Mouse (Mus musculus) lung, postnatal 0 days (tissue): ENCODE results near the gene Pecr. TPM values are rescaled to one million over a fixed set of nuclear protein-coding genes. Genes with fewer than 3 reads are reported as not detected.
A peak's percentile ranks its signal among the peaks of the same experiment; 100 is the strongest.

ENCODE experiments used
- ATAC-seq: fragments of 200-750 bp; cut with Nextera tagmentation; 2 replicates; pipeline ENCODE4 v1.8.0; 2017; ENCODE audit warnings: moderate library complexity
- DNase-seq: peaks from one replicate; pipeline ENCODE4 v3.0.0-alpha.2; 2016; ENCODE audit warnings: low spot score
- H3K27ac ChIP-seq: fragments of 300-500 bp; sonication (generic); 2 replicates; pipeline ENCODE4 v1.5.1; 2014; ENCODE audit warnings: antibody characterized with exemption, mild to moderate bottlenecking, low read length, mixed read lengths
- H3K27me3 ChIP-seq: fragments of 300-500 bp; sonication (generic); replicated peaks from 2 replicates; pipeline ENCODE4 v1.6.1; 2014; ENCODE audit warnings: low read length, mixed read lengths; ENCODE audit not compliant: insufficient read depth
- H3K36me3 ChIP-seq: fragments of 300-500 bp; sonication (generic); 2 replicates; pipeline ENCODE4 v1.6.1; 2014; ENCODE audit warnings: low read length, mixed read lengths; ENCODE audit not compliant: insufficient read depth
- H3K4me1 ChIP-seq: fragments of 300-500 bp; sonication (generic); 2 replicates; pipeline ENCODE4 v1.6.1; 2014; ENCODE audit warnings: antibody characterized with exemption, low read depth, low read length, mixed read lengths; ENCODE audit not compliant: insufficient read depth
- H3K4me2 ChIP-seq: fragments of 300-500 bp; sonication (generic); replicated peaks from 2 replicates; pipeline ENCODE4 v1.6.1; 2014; ENCODE audit warnings: low read depth, mild to moderate bottlenecking, low read length, moderate library complexity, mixed read lengths
- H3K4me3 ChIP-seq: fragments of 300-500 bp; sonication (generic); 2 replicates; pipeline ENCODE4 v1.5.1; 2014; ENCODE audit warnings: low read depth, low read length
- H3K9ac ChIP-seq: fragments of 300-500 bp; sonication (generic); replicated peaks from 2 replicates; pipeline ENCODE4 v1.6.1; 2014; ENCODE audit warnings: low read depth, mild to moderate bottlenecking
- H3K9me3 ChIP-seq: fragments of 300-500 bp; sonication (generic); 2 replicates; pipeline ENCODE4 v1.6.1; 2016; ENCODE audit warnings: low read length, mixed read lengths
- CTCF ChIP-seq: IDR thresholded peaks from 2 replicates; pipeline ENCODE4 v1.5.1; 2016; ENCODE audit warnings: antibody characterized with exemption, mild to moderate bottlenecking
- EP300 ChIP-seq: IDR thresholded peaks from 2 replicates; pipeline ENCODE4 v1.6.1; 2016; ENCODE audit warnings: antibody characterized with exemption, mild to moderate bottlenecking, control low read depth
- WGBS: fragments of 180-500 bp; shearing (Covaris S2); extraction: QIAGEN DNeasy Blood & Tissue Kit; methylation state at CpG from one replicate; pipeline ENCODE4 v1.1.7; 2014; 5-methylcytosine and 5-hydroxymethylcytosine counted together
- polyA plus RNA-seq: library from polyadenylated mRNA; unstranded; fragments of >200 nt; fragmentation: Nextera tagmentation; extraction: Ambion mirVana; gene quantifications from 2 replicates; pipeline ENCODE4 v1.2.1, GENCODE M21; 2015

Pecr gene
- polyA plus RNA-seq, 1 experiment from 2014 or later = 12.0 TPM

DNA sequence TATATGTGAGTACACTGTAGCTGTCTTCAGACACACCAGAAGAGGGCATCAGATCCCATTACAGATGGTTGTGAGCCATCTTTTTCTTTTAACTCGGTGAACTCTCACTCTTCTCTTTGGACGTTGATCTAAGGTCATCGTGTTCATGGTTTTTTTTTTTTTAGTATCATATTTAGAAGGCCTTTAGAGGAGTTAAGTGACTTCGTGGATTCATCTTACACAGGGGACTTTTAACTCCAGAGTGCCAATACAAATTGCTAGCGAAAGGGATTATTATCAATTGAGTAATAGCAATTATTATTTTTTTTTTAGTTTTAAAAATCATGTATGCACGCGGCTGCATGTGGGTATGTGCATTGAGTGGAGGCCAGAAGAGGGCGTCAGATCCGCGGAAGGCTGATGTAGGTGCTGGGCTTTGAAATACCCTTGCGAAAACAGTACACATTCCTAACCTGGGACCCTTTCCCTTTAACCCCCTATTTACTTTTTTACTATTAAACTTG lies 22.6 kb upstream of the Pecr start:
- ATAC-seq (peak; percentile 65), DNase-seq (no peak)
- Histone ChIP-seq H3K4me3 (peak overlapping the region; percentile 52), H3K4me1 (no peaks in the 10 kb centered on the region), H3K27me3 (no peaks in the 10 kb centered on the region), H3K36me3 (no peaks in the 10 kb centered on the region), H3K9ac (0 out of 2 replicates have a peak overlapping the region, but pooled peaks have one; percentile 36), H3K9me3 (no peaks in the 10 kb centered on the region), H3K4me2 (peak overlapping the region; percentile 64), H3K27ac (no peak overlapping the region)
- WGBS = 4% methylated on average over 11 of the region's 11 CpGs
- TF ChIP-seq EP300 = no peak
- peak; percentile 59 for TF ChIP-seq CTCF

DNA sequence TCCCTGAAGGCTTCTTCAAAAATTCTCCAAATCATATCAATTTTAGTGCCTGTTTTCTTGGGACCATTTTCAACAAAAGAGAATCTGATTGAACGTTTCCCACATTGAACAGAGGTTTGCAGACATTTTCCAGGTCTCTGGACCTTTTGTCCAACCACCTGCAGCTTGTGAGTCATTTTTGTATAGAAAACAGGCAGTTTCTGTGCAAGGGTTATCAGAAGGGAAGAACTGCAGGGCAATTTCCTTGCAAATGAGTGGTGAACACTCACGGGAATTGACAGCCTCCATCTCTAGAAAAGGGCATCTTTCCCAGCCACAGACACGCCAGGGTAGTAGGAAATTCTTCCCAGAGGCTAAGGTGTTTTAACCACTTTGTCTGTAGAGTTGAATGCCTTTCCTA lies 22.1 kb upstream of the Pecr start:
- 62% methylated on average over 3 of the region's 3 CpGs for WGBS
- Histone ChIP-seq H3K27ac (no peak overlapping the region), H3K9me3 (no peaks in the 10 kb centered on the region), H3K4me3 (no peak overlapping the region), H3K36me3 (no peaks in the 10 kb centered on the region), H3K4me1 (no peaks in the 10 kb centered on the region), H3K4me2 (peak overlapping the region; percentile 64), H3K9ac (no peak overlapping the region), H3K27me3 (no peaks in the 10 kb centered on the region)
- ATAC-seq = no peak
- no peak for TF ChIP-seq CTCF
- no peak for TF ChIP-seq EP300
- no peak for DNase-seq

DNA sequence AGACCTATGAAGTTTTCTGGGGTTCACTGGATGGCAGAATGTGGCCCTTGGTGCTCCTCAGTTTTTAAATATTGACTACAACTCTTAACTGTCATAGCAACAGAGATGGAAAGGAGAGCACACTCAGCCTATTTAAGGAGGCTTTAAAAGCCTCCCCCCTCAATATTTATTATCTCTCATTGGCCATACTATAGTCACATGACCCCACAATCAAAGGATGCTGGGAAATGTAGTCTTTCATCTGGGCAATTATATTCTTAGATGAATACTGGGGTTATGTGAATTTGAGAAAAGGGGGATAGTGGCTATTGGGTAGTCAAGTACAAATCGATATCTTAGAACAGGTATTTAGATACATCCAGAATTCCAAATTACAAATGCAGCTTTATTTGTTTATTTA lies 17.7 kb upstream of the Pecr start:
- WGBS = 91% methylated on average over 1 of the region's 1 CpGs
- no peaks in the 10 kb centered on the region for H3K4me1 ChIP-seq
- no peak overlapping the region for H3K4me3 ChIP-seq
- H3K27me3 ChIP-seq = no peaks in the 10 kb centered on the region
- H3K9me3 ChIP-seq = no peaks in the 10 kb centered on the region
- no peak overlapping the region for H3K27ac ChIP-seq
- H3K9ac ChIP-seq = no peak overlapping the region
- DNase-seq = no peak
- H3K36me3 ChIP-seq = no peaks in the 10 kb centered on the region
- no peak overlapping the region for H3K4me2 ChIP-seq
- no peak for TF ChIP-seq EP300
- no peak for TF ChIP-seq CTCF
- ATAC-seq = no peak

DNA sequence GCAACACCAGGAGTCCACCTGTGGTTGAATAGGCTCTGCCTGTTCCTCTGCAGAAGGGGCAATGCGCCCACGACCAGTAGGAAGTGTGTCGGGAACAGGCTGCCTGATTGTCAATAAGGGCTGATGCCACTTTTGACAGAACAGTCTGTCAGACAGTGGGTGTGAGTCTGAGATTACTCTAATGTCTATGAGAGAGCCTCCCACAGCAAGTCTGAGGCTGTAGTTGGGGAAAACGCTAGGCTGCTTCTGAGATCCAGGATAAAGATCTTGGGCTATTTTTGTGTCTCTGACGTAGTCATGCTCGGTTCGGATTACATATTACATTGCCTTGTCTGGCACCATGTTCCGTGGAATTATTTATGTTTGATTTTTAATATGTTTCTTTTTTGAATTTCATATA lies 11.6 kb upstream of the Pecr start:
- no peak for TF ChIP-seq CTCF
- TF ChIP-seq EP300 = no peak
- Histone ChIP-seq H3K27me3 (no peaks in the 10 kb centered on the region), H3K4me3 (no peak overlapping the region), H3K36me3 (no peaks in the 10 kb centered on the region), H3K4me2 (no peak overlapping the region), H3K9me3 (no peaks in the 10 kb centered on the region), H3K4me1 (no peaks in the 10 kb centered on the region), H3K9ac (no peak overlapping the region), H3K27ac (no peak overlapping the region)
- DNase-seq = no peak
- ATAC-seq = no peak
- WGBS = 71% methylated on average over 8 of the region's 8 CpGs

DNA sequence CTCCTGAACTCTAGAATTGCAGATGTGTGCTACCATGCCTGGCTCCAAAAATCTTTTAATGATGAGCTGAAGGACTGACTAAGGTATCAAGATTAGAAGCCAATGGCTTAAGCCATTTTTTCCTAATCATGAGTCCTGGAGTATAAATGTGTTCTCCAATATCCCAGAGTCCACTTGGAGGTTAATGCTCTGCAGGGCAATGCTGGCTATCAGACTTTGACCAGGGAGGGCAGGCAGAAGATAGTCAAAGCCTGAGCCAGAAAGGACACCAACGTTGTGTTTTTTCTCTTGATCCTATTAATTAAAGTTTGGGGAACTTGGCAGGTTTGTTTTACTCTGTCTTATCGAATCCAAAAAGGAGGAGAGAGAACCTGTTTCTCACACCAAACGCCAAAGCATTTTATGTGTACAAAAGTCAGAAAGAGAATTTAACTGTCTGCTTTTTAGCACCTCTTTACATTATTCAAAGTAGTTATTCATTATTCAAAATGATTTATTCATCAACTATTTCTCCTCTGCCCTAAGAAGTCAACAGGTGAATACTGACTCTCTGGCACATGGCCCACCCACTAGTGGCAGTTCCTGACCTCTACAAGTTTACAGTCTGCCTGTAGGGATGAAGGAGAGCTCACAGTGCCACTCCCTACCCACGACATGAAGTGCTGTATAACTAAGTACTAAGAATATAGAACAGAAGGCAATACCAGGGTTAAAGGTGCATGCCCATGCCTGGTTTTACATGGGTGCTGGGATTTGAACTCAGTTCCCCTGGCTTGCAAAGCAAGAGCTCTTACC lies 10.0 kb upstream of the Pecr start:
- H3K27me3 ChIP-seq = no peaks in the 10 kb centered on the region
- no peak for DNase-seq
- no peak overlapping the region for H3K27ac ChIP-seq

DNA sequence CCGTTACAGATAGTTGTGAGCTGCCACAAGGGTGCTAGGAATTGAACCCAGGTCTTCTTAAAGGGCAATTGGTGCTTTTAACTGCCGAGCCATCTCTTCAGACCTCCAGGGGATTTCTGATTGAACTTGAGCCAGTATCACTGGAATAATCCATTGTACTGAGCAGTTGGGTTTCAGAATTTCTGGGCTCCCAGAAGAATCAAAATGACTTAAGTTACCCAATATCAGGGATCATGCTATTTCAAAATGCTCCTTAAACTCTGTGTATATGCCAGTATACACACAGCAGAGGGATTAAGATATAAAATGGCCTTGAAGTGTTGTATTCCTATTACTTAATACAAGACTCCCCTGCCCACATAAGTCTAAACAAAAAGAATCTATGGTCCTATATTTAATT lies 7.8 kb upstream of the Pecr start:
- Histone ChIP-seq H3K4me2 (no peak overlapping the region), H3K27me3 (no peaks in the 10 kb centered on the region), H3K4me1 (no peaks in the 10 kb centered on the region), H3K9me3 (no peaks in the 10 kb centered on the region), H3K4me3 (no peak overlapping the region), H3K36me3 (no peaks in the 10 kb centered on the region), H3K27ac (no peak overlapping the region), H3K9ac (no peak overlapping the region)
- 77% methylated on average over 2 of the region's 2 CpGs for WGBS
- ATAC-seq (no peak), DNase-seq (no peak)
- no peak for TF ChIP-seq CTCF
- no peak for TF ChIP-seq EP300

More for the DNA sequence above, 10.0 kb upstream of the Pecr start:
- H3K36me3 ChIP-seq = no peaks in the 10 kb centered on the region
- WGBS = 52% methylated on average over 4 of the region's 4 CpGs
- no peak for TF ChIP-seq CTCF
- TF ChIP-seq EP300 = no peak
- no peak overlapping the region for H3K4me3 ChIP-seq
- H3K9me3 ChIP-seq = no peaks in the 10 kb centered on the region
- H3K9ac ChIP-seq = no peak overlapping the region
- no peak for ATAC-seq
- H3K4me1 ChIP-seq = no peaks in the 10 kb centered on the region
- no peak overlapping the region for H3K4me2 ChIP-seq
